Mouse (Mus musculus): Measurements from ENCODE around the gene Zmiz1.

Zmiz1 gene

DNA sequence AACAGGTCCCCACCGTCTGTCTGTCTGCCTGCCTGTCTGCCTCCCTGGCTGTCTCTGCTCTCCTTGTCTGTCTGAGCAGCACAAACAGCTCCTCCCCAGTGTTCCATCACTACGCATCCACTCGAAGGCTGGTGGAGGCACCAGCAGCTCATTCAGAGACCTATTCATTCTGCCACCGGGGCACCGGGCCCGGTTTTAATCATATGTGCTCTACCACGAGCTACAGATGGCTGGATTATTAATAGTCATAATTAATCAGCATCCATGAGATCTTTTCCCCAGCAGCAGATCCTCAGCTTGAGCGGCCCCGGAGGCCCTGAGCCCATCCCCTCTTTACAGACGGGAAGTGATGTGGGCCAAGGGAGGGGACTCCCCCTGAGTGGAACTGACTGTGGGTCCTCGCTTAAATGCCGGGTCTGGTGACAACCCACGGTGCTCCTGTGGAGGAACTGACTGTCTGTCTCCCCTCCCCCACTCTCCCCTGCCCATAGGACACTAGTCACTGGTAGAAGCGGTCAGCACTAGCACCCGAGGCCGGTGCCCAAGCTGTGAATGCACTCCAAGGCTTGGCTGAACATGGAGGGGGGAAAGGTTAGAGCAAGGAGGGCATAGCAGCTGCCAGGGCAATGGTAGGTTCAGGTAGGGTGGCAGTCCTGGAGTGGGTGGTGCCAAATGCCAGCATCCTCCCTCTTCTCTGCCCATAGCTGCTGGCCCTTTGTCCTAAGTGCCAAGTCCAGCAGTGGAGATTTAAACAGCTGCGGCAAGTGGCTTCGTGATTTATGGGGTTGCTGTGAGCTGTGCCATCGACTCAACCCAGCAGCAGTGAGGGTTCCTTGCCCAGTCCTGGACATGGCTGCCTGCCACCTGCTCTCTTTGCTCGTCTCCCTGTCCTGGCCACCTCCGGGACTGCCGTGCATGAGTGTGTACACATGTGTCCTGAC is 34.6 kb downstream of the Zmiz1 start:
- DNase-seq, result peak; percentile 64 to 68

DNA sequence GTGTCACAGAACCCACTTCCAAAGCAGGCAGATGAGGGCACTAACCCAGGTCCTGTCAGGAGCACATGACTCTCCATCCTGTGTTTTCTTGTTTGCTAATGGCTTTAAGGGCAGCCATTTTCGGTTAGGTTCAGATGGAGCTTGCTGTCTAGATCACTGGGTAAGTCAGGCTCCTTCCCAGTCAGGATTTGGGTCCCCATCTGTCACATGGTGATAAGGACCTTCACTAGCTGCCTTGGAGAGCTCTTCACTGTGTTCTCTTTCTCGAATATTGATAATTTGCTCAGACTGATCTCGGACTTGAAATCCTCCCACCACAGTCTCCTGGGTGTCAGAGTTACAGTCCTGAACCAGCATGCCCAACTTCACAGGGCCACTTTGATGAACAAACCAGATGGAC is 35.8 kb downstream of the Zmiz1 start:
- no peak for DNase-seq

DNA sequence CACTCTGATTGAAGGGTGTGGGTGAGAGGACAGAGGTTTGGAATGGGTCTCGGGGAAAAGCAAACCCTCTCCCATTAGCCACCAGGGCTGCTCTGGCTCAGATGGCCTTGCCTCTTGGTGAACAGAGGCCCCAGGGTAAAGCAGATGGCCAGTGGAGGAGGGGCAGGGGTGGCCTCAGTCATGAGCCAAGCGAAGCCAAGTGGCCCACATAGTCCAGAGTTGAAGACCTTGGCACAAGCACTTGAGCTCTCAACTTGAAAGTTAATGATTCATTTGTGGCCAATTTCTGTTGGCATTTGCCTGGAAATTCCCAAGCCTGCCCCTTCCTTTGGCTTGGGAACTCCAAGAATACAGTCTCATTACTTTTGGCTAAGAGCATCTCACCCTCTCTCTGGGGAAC is 37.1 kb downstream of the Zmiz1 start:
- DNase-seq, result peak; percentile 84 to 90

DNA sequence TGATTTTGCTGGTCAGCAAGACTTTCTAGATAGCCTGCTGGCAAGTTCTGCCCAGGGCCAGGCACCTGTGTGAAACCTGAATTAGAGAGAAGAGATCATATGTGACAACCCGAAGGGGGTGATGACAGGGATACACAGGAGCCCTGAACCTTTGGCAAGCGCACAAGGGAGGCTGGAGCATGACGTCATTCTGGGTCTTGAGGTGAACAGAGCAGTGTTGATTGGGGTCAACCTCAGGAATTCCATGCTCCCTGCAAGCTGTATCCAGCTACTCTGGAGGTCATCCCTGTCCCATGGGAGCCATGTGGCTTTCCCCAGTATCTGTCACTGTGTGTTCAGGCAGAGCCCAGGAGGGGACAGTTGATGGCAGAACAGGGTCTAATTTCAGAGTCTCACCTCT is 38.0 kb downstream of the Zmiz1 start:
- DNase-seq, result peak in 1 of 2 experiments; percentile 40

DNA sequence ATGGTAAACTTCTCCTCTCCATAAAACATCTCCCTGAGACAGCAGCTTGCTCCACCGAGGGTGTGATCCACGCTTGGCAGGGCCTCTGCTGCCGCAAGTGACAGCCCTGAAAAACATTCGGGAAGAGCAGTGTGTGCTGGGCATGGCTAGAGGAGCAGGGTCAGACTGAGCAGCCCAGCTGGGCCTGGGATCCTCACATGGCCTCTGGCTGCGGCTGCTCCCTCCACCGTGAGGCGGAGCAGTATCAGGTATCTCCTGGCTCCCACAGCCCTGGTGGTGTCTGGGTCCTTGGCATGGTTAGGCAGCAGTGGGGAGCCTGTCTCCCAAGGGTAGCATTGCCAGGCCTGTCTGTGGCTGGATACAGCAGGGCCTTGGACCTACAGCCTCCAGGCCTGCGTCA is 38.6 kb downstream of the Zmiz1 start:
- peak; percentile 53 to 60 for DNase-seq

DNA sequence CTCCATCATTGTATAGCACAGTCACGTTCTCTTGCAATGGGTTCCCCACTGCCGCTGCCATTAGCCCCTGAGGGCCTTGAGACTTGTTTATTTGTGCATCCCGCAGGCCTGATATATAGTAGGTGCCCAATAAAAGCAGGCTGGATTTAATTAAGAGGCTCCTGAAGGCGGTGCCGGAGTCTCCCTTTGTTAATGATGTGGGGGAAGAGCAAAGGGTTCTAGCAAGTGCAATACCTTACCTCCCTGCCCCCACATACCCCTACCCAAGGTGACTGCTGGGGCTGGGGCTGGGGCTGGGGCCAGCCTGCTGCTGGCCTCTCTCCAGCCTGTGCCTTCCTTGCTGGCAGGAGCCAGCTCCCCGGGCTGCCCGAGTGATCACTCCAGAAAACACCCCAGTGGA is 39.4 kb downstream of the Zmiz1 start:
- DNase-seq, result peak in 1 of 2 experiments; percentile 10

DNA sequence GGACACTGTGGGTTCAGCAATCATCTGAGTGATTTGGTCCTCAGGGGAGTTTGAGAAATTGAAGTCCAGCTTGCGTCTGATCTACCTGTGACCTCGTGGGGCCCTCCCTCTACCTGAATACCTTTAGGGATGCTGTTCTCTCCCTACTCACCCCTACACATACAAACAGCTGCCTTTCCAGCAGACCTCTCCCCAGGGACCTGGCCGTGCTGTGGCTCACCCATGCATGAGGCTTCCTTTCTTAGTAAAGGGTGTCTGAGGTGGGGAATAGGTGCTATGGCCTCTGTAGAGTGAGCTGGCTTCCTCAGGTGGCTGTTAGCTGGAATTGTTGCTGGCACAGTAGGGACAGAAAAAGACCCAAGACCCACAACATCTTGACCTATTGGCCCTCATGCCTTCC is 40.5 kb downstream of the Zmiz1 start:
- DNase-seq, result no peak

DNA sequence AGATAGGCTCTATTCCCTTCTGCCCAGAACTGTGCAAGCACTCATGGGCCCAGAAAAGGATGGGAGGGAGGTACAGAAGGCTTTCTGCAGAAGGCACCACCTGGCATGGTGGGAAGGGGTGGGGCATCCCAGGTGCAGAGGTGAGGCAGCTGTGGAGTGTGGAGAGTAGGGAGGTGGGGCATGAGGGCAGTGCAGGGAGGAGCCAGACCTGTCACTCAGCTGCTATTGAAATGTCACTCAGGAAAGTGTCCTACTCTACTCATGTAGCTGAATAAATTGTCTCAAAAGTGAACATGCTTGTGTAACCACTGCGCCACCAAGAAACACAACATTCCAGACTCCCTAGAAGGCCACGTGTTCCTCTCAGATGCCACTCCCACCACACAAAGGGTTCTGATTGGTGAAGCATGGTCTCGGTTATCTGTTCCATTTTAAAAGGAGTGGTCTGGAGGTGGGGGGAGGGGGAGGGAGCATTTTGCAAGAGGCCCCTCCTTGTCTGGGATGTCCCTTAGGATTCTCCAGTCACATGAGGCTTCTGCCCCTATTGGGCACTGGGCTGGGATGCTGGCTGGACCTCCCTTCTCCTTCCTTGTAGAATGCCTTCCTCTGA is 41.6 kb downstream of the Zmiz1 start:
- DNase-seq, result no peak

DNA sequence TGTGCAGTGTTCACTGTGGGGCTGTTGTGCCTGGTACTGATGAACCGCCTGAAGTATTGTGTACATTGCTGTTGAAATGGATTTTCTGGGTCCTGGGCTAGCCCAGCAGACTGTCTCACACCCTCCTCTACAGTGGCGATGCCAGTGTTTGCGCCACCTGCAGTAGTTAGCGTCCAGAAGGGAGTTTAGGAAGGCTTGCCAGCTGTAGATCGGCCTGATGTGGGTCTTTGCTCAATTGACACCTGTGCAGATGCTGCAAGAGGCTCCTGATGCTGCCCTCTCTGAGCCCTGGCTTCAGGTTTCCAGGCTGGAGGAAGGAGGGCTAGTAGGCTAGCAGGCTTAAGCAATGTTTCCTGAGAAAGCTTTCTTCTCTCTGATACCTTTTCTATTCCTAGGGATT is 42.5 kb downstream of the Zmiz1 start:
- DNase-seq, result no peak

DNA sequence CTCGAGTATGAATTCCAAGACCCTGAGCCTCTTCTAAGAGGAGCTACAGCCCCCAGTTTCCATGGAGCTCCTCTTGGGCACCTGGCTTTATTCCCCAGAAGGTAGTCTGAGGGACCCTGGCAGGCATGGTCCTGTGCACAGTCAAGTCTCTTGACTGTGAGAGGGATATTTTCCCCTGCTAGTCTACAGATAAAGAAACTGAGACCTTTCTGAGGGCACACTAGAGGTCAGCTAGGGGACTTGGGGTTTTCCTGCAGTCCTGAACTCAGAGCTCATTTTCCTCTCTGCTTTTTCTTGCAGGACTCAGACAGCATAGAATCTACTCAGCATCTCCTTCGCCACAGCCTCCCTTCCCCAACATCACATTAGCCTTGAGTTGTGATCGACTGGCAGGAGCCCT is 43.4 kb downstream of the Zmiz1 start:
- DNase-seq, result no peak

DNA sequence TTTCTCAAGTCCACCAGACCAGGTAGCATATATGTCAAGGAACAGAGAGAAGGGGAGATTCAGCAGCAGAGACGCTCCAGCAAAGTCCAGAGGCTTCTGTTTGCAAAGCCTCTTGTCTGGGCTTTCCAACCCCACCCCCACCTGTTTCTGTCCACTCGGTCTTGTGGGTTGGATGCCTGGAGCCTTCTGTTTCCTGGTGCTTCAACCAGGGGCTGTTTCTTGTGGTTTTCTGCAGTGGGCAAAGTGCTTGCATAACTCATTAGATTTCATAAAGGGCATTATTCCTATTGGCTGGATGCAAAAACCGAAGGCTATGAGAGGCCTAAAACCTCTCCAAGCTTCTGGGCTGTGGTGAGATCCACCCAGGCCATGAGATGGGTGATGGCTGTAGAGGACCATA is 45.3 kb downstream of the Zmiz1 start:
- no peak for DNase-seq

DNA sequence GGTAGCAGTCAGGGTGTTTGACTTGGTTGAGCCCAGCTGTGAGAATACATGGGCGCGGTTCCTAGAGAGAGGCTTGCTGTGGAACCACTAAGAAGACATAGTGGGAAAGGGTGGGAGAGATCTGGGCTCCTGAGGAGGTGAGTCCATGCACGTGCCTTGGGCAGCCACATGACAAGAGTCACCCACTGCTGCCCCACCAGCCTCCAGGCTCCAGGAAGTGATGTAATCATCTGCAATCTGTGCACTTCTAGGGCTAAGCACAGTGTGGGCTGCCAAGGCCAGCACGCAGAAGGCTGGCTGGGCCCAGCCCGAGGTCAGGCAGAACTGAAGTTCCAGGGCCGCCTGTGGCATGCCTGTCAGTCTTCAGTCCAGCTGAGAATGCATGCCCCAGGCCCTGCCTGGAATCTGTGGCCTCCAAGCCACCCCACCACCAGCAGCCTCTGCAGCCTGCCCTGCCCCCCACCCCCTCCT is 46.3 kb downstream of the Zmiz1 start:
- DNase-seq, result peak in 1 of 2 experiments; percentile 41

DNA sequence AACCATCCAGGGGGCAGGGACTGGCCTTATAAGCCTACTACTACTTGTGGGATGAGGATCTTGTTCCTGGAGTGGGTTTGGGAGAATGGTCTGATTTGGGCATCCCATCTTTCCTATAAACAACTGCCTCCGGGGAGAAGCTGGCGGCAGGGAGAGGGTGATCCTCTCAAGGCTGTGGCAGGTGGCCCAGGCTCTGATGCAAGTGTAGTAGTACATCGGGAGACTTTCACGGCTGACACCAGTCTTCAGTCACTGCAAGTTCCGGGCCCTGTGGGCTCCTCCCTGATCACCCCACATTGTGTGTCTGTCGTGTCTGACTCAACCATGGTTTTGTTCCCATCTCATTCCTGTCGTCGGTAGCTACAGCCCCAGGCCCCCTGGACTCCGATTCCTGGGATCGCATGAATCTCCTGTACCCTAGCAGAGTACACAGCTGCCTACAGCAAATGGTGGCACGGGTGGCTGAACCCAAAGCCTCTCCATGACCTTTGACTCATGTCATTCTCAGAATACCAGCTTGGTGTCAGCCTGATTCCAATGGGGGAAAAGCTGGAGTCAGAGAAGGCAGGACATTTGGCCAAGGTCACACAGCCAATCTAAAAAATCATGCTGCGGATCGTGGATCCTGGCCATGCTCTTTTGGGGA is 49.2 kb downstream of the Zmiz1 start:
- DNase-seq, result no peak

DNA sequence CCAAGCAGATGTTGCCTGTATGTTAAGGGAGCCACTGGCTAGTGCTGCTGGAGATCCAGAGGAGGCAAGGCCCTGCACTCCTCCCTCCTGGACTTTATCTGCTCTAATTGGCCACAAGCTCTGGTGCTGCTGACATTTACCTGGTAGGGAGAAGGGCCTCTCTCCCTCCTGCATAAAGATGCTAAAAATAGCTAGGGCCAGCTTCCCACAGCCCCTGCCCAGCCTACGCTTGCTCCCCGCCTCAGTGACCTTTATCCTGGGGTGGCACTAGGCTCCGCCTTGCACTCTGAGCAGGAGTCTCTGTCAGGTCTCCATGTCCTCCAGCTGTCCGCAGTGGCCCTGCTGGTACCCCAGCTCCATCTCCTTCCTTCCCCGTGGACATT is 49.8 kb downstream of the Zmiz1 start:
- no peak for DNase-seq

DNA sequence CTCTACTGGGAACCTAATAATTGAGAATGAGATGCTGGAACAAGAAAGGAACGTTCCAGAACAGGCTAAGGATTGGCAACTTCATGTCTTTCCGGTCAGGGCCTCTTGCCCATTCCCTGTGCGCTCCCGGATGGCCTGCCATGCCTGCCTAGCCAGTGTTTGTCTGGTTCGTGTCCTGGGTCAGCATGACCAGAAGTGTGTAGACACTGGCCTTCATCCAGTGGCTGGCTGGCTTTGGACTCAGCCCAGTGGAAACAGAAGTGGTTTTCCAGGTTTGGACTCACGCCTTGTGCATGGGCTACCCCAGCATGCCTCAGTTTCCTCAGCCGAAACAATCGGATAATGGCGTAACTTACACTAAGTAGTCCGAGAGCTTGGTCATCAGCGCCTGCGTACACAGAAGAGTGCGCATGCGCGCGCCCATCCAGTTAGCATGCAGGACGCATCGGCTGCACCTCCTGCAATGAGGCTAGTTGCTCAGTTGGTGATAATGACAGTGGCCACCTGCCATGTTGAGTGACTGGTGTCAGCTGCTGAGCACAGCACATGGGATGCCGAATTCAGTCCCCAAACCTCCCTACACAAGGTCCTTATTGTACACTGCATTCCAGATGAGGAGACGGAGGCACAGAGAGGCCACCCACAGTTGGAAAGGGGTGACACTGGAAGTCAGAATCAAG is 50.6 kb downstream of the Zmiz1 start:
- DNase-seq, result no peak

DNA sequence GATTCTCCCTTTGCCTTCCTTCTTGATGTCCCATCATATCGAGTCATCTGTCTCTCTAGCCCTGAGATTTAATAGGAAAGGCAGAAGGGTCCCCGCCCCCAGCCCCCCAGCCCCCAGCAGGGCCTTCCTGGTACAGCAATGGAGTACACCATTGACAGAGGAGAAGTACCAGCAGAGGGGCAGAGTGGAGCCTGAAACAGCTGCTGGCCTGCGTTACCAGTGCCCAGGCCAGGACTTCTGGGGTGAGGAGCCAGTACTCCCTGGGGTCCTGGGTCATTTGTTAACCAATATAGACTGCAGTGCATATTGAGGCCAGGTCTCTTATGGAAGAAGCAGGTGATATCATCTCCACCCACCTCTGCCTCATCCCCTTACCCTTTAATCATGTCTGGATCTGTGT is 51.4 kb downstream of the Zmiz1 start:
- no peak for DNase-seq

DNA sequence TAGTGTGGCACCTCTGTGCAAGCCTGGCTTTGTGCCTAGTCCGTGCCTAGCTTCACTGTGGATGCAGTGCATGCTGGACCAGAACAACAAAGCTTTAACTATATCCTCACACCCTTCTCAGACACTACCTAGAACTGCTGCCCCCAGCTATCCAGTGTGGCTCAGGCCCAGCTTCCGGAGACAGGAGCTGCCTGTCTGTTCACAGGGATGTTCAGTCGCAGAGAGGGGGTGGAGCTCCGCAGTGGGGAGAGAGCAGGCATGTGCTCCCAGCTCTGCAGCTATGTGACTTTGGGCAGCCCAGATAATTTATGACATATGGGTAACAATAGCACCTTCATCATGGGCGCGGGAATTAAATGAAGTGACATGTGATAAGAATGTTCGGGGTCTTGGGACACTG is 52.0 kb downstream of the Zmiz1 start:
- DNase-seq, result peak in 1 of 2 experiments; percentile 51

DNA sequence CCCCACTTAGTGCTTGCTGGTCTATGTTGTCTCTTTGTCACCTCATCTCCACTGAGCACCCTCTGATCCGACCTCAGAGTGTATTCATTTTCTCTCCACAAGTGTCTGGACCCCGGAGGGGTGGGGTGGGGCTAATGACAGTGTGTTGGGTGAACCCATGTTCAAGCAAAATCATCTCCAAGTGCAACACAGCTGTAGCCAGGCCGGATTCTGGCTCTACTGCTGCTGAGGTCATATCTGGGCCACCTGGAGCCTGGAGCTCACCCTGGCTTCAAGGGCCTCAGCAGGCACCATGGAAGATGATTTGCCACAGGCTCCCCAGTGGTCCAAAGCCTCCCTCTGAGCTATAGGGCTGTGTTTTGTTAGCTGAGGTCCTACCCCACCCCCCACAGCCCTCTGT is 52.6 kb downstream of the Zmiz1 start:
- DNase-seq, result no peak

DNA sequence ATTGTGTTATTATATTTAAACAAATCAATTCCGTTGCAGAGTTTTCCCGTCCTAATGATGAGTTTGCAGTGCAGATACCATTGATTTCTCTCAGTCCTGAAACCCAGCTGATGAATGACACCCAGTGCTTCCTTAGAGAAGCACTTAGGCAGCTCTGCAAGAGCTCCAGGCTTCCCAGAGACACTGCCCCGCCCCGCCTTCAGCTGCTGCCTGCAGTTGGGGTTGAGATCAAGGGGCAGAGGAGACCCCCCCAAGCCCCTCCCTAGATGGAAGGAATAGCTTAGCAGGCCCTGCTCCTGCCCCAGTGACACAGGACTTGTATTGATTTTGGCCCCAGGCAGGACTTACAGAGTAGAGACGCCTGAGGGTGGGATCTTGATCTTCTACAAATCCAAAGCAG is 53.0 kb downstream of the Zmiz1 start:
- DNase-seq, result no peak

DNA sequence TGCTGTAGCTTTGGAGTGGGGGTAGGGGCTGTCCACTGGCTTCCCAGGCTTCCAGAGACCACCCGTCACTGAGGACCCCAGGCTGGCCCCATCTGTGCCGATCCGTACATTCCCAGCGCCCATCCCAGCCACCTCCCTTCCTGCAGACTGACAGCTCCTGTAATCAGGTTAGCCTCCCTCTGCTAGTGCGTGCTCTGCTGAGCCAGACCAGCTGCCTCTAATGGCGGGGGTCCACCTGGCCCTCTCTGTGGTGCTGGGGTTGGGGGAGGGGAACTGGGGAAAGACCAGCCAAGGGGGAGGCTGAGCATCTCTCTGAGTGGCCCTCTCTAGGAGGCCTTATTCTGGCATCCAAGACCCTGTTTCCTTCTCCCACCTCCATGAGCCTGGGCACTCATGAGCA is 53.8 kb downstream of the Zmiz1 start:
- DNase-seq, result peak in 1 of 2 experiments; percentile 46

DNA sequence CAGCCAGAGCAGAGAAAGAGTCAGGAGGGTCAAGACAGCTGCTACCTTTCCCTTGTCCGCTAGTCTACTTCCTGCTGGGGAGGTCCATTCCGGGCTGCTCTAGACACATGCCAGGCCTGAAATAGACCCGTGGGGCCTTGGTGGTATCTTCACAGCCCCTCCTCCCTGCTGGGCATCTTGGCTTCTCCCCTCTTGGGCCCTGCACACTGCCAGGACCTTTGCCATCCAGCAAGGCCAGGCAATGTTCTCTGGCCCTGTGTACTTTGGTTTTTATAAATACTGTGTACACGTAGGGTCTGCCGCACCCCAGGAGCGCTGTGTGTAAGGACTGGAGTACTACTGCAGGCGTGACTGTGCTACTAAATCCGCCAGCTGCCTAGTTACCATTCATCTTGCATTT is 54.5 kb downstream of the Zmiz1 start:
- DNase-seq, result no peak

DNA sequence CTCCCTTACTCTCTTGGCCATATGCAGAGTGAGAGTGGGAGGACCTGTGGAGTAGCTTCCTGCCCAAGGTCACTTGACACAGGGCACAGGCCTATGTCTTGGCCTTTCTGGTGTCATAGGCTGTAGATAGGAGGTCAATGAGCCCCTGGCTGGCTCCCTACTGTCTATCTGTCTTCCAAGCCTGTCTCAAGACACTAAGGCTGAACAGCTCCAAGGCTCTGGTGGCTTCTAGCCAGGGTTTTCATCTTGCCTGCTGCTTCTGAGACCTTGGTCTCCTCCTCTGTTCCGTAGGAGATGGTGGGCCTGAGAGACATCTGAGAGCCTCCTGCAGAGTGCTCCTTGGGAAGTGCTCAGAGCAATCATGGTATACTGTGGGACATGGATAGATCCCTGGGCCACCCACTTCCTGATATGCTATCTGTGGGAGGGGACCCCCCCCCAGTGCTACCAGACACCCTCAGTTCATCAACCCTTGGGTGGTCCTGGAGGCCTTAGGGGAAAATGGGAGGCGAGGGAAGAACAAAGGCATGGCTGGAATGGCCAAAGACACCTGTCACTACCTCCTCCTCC is 56.0 kb downstream of the Zmiz1 start:
- no peak for DNase-seq

DNA sequence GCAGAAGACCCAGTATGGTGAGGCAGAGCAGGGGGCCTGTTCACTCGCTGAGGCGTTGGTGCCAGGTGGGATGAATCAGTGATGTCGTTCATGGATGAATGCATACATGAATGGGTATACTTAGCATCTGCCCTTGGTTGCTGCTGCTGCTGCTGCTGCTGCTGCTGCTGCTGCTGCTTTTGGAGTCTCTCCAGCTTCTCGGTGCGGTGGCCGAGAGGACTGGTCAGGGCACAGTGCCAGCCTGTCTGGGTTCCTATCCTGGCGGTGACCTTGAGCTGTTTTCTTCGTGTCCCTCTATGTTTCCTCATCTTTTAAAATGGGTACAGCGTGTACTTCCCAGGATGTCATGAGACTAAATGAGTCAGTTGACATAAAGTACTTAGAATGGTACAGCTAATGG is 56.9 kb downstream of the Zmiz1 start:
- DNase-seq, result no peak

Data from cerebellum, adult 18-20 months (tissue).